Mouse (Mus musculus) lung, postnatal 0 days (tissue): Measurements from ENCODE around the gene Proz. TPM values are rescaled to one million over a fixed set of nuclear protein-coding genes. Genes with fewer than 3 reads are reported as not detected.
"Not testable (repeated sequence)": the region's sequence is repeated elsewhere in the genome, so short reads cannot be mapped to it uniquely, and the experiment has no call there.

Experiments used
- ATAC-seq: fragments of 200-750 bp; cut with Nextera tagmentation; 2 replicates; pipeline ENCODE4 v1.8.0; 2017; ENCODE audit warnings: moderate library complexity
- DNase-seq: peaks from one replicate; pipeline ENCODE4 v3.0.0-alpha.2; 2016; ENCODE audit warnings: low spot score
- H3K27ac ChIP-seq: fragments of 300-500 bp; sonication (generic); 2 replicates; pipeline ENCODE4 v1.5.1; 2014; ENCODE audit warnings: antibody characterized with exemption, mild to moderate bottlenecking, low read length, mixed read lengths
- H3K27me3 ChIP-seq: fragments of 300-500 bp; sonication (generic); replicated peaks from 2 replicates; pipeline ENCODE4 v1.6.1; 2014; ENCODE audit warnings: low read length, mixed read lengths; ENCODE audit not compliant: insufficient read depth
- H3K36me3 ChIP-seq: fragments of 300-500 bp; sonication (generic); 2 replicates; pipeline ENCODE4 v1.6.1; 2014; ENCODE audit warnings: low read length, mixed read lengths; ENCODE audit not compliant: insufficient read depth
- H3K4me1 ChIP-seq: fragments of 300-500 bp; sonication (generic); 2 replicates; pipeline ENCODE4 v1.6.1; 2014; ENCODE audit warnings: antibody characterized with exemption, low read depth, low read length, mixed read lengths; ENCODE audit not compliant: insufficient read depth
- H3K4me2 ChIP-seq: fragments of 300-500 bp; sonication (generic); replicated peaks from 2 replicates; pipeline ENCODE4 v1.6.1; 2014; ENCODE audit warnings: low read depth, mild to moderate bottlenecking, low read length, moderate library complexity, mixed read lengths
- H3K4me3 ChIP-seq: fragments of 300-500 bp; sonication (generic); 2 replicates; pipeline ENCODE4 v1.5.1; 2014; ENCODE audit warnings: low read depth, low read length
- H3K9ac ChIP-seq: fragments of 300-500 bp; sonication (generic); replicated peaks from 2 replicates; pipeline ENCODE4 v1.6.1; 2014; ENCODE audit warnings: low read depth, mild to moderate bottlenecking
- H3K9me3 ChIP-seq: fragments of 300-500 bp; sonication (generic); 2 replicates; pipeline ENCODE4 v1.6.1; 2016; ENCODE audit warnings: low read length, mixed read lengths
- CTCF ChIP-seq: IDR thresholded peaks from 2 replicates; pipeline ENCODE4 v1.5.1; 2016; ENCODE audit warnings: antibody characterized with exemption, mild to moderate bottlenecking
- EP300 ChIP-seq: IDR thresholded peaks from 2 replicates; pipeline ENCODE4 v1.6.1; 2016; ENCODE audit warnings: antibody characterized with exemption, mild to moderate bottlenecking, control low read depth
- WGBS: fragments of 180-500 bp; shearing (Covaris S2); extraction: QIAGEN DNeasy Blood & Tissue Kit; methylation state at CpG from one replicate; pipeline ENCODE4 v1.1.7; 2014; 5-methylcytosine and 5-hydroxymethylcytosine counted together
- polyA plus RNA-seq: library from polyadenylated mRNA; unstranded; fragments of >200 nt; fragmentation: Nextera tagmentation; extraction: Ambion mirVana; gene quantifications from 2 replicates; pipeline ENCODE4 v1.2.1, GENCODE M21; 2015

Proz gene
- polyA plus RNA-seq, 1 experiment from 2014 or later = 0.87 TPM

GRCm38 (mm10) chr8:13057351-13057750, 3.4 kb upstream of the Proz start:
- no peak overlapping the region for H3K27ac ChIP-seq
- no peak for TF ChIP-seq EP300
- TF ChIP-seq CTCF = no peak
- WGBS = 71% methylated on average over 4 of the region's 4 CpGs
- H3K9me3 ChIP-seq = no peaks in the 10 kb centered on the region
- H3K9ac ChIP-seq = no peak overlapping the region
- ATAC-seq (no peak), DNase-seq (no peak)
- no peaks in the 10 kb centered on the region for H3K36me3 ChIP-seq
- no peaks in the 10 kb centered on the region for H3K4me1 ChIP-seq
- H3K4me3 ChIP-seq = no peak overlapping the region
- no peak overlapping the region for H3K4me2 ChIP-seq
- H3K27me3 ChIP-seq = no peaks in the 10 kb centered on the region

- 41% methylated on average over 16 of the region's 16 CpGs for WGBS
- ATAC-seq (peak; percentile 83), DNase-seq (peak; percentile 91)
- Histone ChIP-seq H3K4me1 (no peaks in the 10 kb centered on the region), H3K36me3 (no peaks in the 10 kb centered on the region), H3K4me2 (no peak overlapping the region), H3K9ac (no peak overlapping the region), H3K27me3 (no peaks in the 10 kb centered on the region), H3K27ac (peak overlapping the region; percentile 43; the same call in 1 of the 2 replicates), H3K4me3 (no peak overlapping the region), H3K9me3 (no peaks in the 10 kb centered on the region)
- TF ChIP-seq EP300 (0 out of 2 replicates have a peak, but pooled peaks have one; percentile 28), CTCF (no peak)
Observed at GRCm38 (mm10) chr8:13063112-13063511, 2.4 kb downstream of the Proz start.

GRCm38 (mm10) chr8:13073255-13073654, 12.5 kb downstream of the Proz start:
- Histone ChIP-seq H3K4me1 (no peaks in the 10 kb centered on the region), H3K9ac (no peak overlapping the region), H3K4me3 (no peak overlapping the region), H3K4me2 (no peak overlapping the region), H3K27me3 (no peaks in the 10 kb centered on the region), H3K36me3 (peaks cover 22% of the 10 kb centered on the region), H3K27ac (no peak overlapping the region), H3K9me3 (no peaks in the 10 kb centered on the region)
- TF ChIP-seq CTCF (no peak), EP300 (no peak)
- peak; percentile 46 for DNase-seq
- ATAC-seq = peak; percentile 59
- 67% methylated on average over 11 of the region's 11 CpGs for WGBS

GRCm38 (mm10) chr8:13075044-13075443, 14.3 kb downstream of the Proz start:
- DNase-seq (peak; percentile 71), ATAC-seq (peak; percentile 92)
- TF ChIP-seq CTCF (no peak), EP300 (no peak)
- 74% methylated on average over 8 of the region's 8 CpGs for WGBS
- no peak overlapping the region for H3K4me2 ChIP-seq
- H3K4me3 ChIP-seq = no peak overlapping the region
- no peaks in the 10 kb centered on the region for H3K4me1 ChIP-seq
- H3K36me3 ChIP-seq = peaks cover 38% of the 10 kb centered on the region
- no peaks in the 10 kb centered on the region for H3K9me3 ChIP-seq
- peak overlapping the region; percentile 47 for H3K27ac ChIP-seq
- H3K9ac ChIP-seq = no peak overlapping the region
- no peaks in the 10 kb centered on the region for H3K27me3 ChIP-seq

GRCm38 (mm10) chr8:13075579-13075978, 14.9 kb downstream of the Proz start:
- ATAC-seq, H3K4me3 ChIP-seq, H3K4me1 ChIP-seq, H3K4me2 ChIP-seq, H3K9ac ChIP-seq, H3K27me3 ChIP-seq, H3K9me3 ChIP-seq, H3K27ac ChIP-seq, DNase-seq: not testable (repeated sequence)
- peaks cover 43% of the 10 kb centered on the region for H3K36me3 ChIP-seq
- 85% methylated on average over 1 of the region's 1 CpGs for WGBS

GRCm38 (mm10) chr8:13077542-13077941, 16.8 kb downstream of the Proz start:
- Histone ChIP-seq H3K27me3 (no peaks in the 10 kb centered on the region), H3K36me3 (peaks cover 53% of the 10 kb centered on the region), H3K4me1 (no peaks in the 10 kb centered on the region), H3K27ac (no peak overlapping the region), H3K9me3 (no peaks in the 10 kb centered on the region), H3K4me2 (no peak overlapping the region), H3K4me3 (no peak overlapping the region), H3K9ac (no peak overlapping the region)
- no peak for DNase-seq
- TF ChIP-seq CTCF (no peak), EP300 (no peak)
- 85% methylated on average over 7 of the region's 7 CpGs for WGBS
- no peak for ATAC-seq

- no peaks in the 10 kb centered on the region for H3K27me3 ChIP-seq
- DNase-seq (peak; percentile 94), ATAC-seq (peak; percentile 72)
- H3K4me3 ChIP-seq = peak overlapping the region; percentile 93
- TF ChIP-seq EP300 = no peak
- peak; percentile 27; the same call in 1 of the 2 replicates for TF ChIP-seq CTCF
- H3K9ac ChIP-seq = peak overlapping the region; percentile 89
- H3K4me1 ChIP-seq = peaks cover 4% of the 10 kb centered on the region; the same call in 1 of the 2 replicates
- no peaks in the 10 kb centered on the region; the same call in 1 of the 2 replicates for H3K36me3 ChIP-seq
- peak overlapping the region; percentile 95 for H3K27ac ChIP-seq
- peak overlapping the region; percentile 63 for H3K4me2 ChIP-seq
- WGBS = 2% methylated on average over 42 of the region's 45 CpGs
- no peaks in the 10 kb centered on the region for H3K9me3 ChIP-seq
Observed at GRCm38 (mm10) chr8:13104691-13105086, 44.0 kb downstream of the Proz start.
